Mouse (Mus musculus): Measurements from ENCODE around the gene Itpkb.
"Not testable (repeated sequence)": the region's sequence is repeated elsewhere in the genome, so short reads cannot be mapped to it uniquely, and the experiment has no call there.

Gene Itpkb

GRCm38 (mm10) chr1:180368112-180368511, 37.8 kb downstream of the Itpkb start:
- no peak for DNase-seq (ENCODE audit: low spot score)

GRCm38 (mm10) chr1:180368646-180369045, 38.4 kb downstream of the Itpkb start:
- no peak for DNase-seq (ENCODE audit: low spot score)

GRCm38 (mm10) chr1:180370858-180371652, 40.8 kb downstream of the Itpkb start:
- DNase-seq (ENCODE audit: low spot score): no peak

- DNase-seq (ENCODE audit: low spot score): not testable (repeated sequence)
Measured at GRCm38 (mm10) chr1:180372258-180372657, 42.0 kb downstream of the Itpkb start.

- DNase-seq (ENCODE audit: low spot score): no peak
Measured at GRCm38 (mm10) chr1:180376598-180376997, 46.3 kb downstream of the Itpkb start.

GRCm38 (mm10) chr1:180379559-180379958, 49.3 kb downstream of the Itpkb start:
- no peak for DNase-seq (ENCODE audit: low spot score)

- DNase-seq (ENCODE audit: low spot score): no peak
Measured at GRCm38 (mm10) chr1:180382358-180382757, 52.1 kb downstream of the Itpkb start.

GRCm38 (mm10) chr1:180383884-180384283, 53.6 kb downstream of the Itpkb start:
- no peak for DNase-seq (ENCODE audit: low spot score)

GRCm38 (mm10) chr1:180384486-180384885, 54.2 kb downstream of the Itpkb start:
- no peak for DNase-seq (ENCODE audit: low spot score)

- DNase-seq (ENCODE audit: low spot score): no peak
Measured at GRCm38 (mm10) chr1:180385308-180385707, 55.0 kb downstream of the Itpkb start.

GRCm38 (mm10) chr1:180386951-180387749, 56.9 kb downstream of the Itpkb start:
- DNase-seq (ENCODE audit: low spot score): peak; percentile 97

- no peak for DNase-seq (ENCODE audit: low spot score)
Measured at GRCm38 (mm10) chr1:180387750-180388480, 57.6 kb downstream of the Itpkb start.

GRCm38 (mm10) chr1:180388481-180388880, 58.2 kb downstream of the Itpkb start:
- no peak for DNase-seq (ENCODE audit: low spot score)

- DNase-seq (ENCODE audit: low spot score): not testable (repeated sequence)
Measured at GRCm38 (mm10) chr1:180389213-180389760, 59.0 kb downstream of the Itpkb start.

- DNase-seq (ENCODE audit: low spot score): no peak
Measured at GRCm38 (mm10) chr1:180390321-180390731, 60.0 kb downstream of the Itpkb start.

GRCm38 (mm10) chr1:180390746-180391574, 60.7 kb downstream of the Itpkb start:
- DNase-seq (ENCODE audit: low spot score): no peak

GRCm38 (mm10) chr1:180391575-180391945, 61.3 kb downstream of the Itpkb start:
- DNase-seq (ENCODE audit: low spot score): no peak

GRCm38 (mm10) chr1:180392137-180392798, 62.0 kb downstream of the Itpkb start:
- no peak for DNase-seq (ENCODE audit: low spot score)

- no peak for DNase-seq (ENCODE audit: low spot score)
Measured at GRCm38 (mm10) chr1:180393017-180393797, 62.9 kb downstream of the Itpkb start.

GRCm38 (mm10) chr1:180393873-180394272, 63.6 kb downstream of the Itpkb start:
- no peak for DNase-seq (ENCODE audit: low spot score)

Measured in urinary bladder, postnatal 25 days (tissue).